Mouse (Mus musculus): Measurements from ENCODE around the gene Il12rb1. TPM values are rescaled to one million over a fixed set of nuclear protein-coding genes. Genes with fewer than 3 reads are reported as not detected.

Il12rb1 gene
- polyA plus RNA-seq, 2 experiments from 2014 or later: 13.7 to 24.7 TPM

GRCm38 (mm10) chr8:70853863-70854262 is 45.6 kb downstream of the Il12rb1 start:
- ATAC-seq: no peak

GRCm38 (mm10) chr8:70856028-70856427 is 47.8 kb downstream of the Il12rb1 start:
- no peak for ATAC-seq

- ATAC-seq: no peak
Measured at GRCm38 (mm10) chr8:70856541-70857197, 48.4 kb downstream of the Il12rb1 start.

GRCm38 (mm10) chr8:70857516-70857915 is 49.3 kb downstream of the Il12rb1 start:
- ATAC-seq: no peak

- ATAC-seq: no peak
Measured at GRCm38 (mm10) chr8:70862824-70863641, 54.8 kb downstream of the Il12rb1 start, which contains the start of gene Kcnn1. TSS of gene Kcnn1 (minus strand) at chr8:70863258.

GRCm38 (mm10) chr8:70863956-70864711 is 55.9 kb downstream of the Il12rb1 start:
- ATAC-seq: no peak

GRCm38 (mm10) chr8:70864712-70865221 is 56.5 kb downstream of the Il12rb1 start:
- ATAC-seq: no peak

- peak; percentile 84 for ATAC-seq
Measured at GRCm38 (mm10) chr8:70865350-70866000, 57.2 kb downstream of the Il12rb1 start.

GRCm38 (mm10) chr8:70866001-70866520 is 57.8 kb downstream of the Il12rb1 start:
- no peak for ATAC-seq

GRCm38 (mm10) chr8:70866566-70866965 is 58.3 kb downstream of the Il12rb1 start:
- ATAC-seq: no peak

GRCm38 (mm10) chr8:70868559-70869198 is 60.4 kb downstream of the Il12rb1 start:
- ATAC-seq: no peak

GRCm38 (mm10) chr8:70869199-70869571 is 60.9 kb downstream of the Il12rb1 start:
- ATAC-seq: no peak

GRCm38 (mm10) chr8:70869601-70870041 is 61.4 kb downstream of the Il12rb1 start:
- ATAC-seq: no peak

Other genes starting within 250 kb of the Il12rb1 start
- gene Isyna1, start 214.1 kb upstream of the Il12rb1 start, polyA plus RNA-seq (2017; shearing (Covaris generic)): 10 to 100 TPM; 26.0 to 58.7 TPM
- gene Ssbp4, start 199.6 kb upstream of the Il12rb1 start, polyA plus RNA-seq (2017; shearing (Covaris generic)): 10 to 100 TPM in 1 of 2 experiments, 1 to 10 TPM in 1; 5.9 to 15.0 TPM
- under 1 TPM; 0.43 to 0.89 TPM for gene Lrrc25, start 192.3 kb upstream of the Il12rb1 start, polyA plus RNA-seq (2017; shearing (Covaris generic))
- not detected for gene Gdf15, start 176.0 kb upstream of the Il12rb1 start, polyA plus RNA-seq (2017; shearing (Covaris generic))
- 1 to 10 TPM; 7.0 to 9.5 TPM for gene Pgpep1, start 148.1 kb upstream of the Il12rb1 start, polyA plus RNA-seq (2017; shearing (Covaris generic))
- gene Lsm4, start 135.2 kb upstream of the Il12rb1 start, polyA plus RNA-seq (2017; shearing (Covaris generic)): 10 to 100 TPM; 86.8 to 94.5 TPM
- 10 to 100 TPM in 1 of 2 experiments, 1 to 10 TPM in 1; 7.6 to 23.3 TPM for gene Jund, start 109.5 kb upstream of the Il12rb1 start, polyA plus RNA-seq (2017; shearing (Covaris generic))
- gene Iqcn, start 105.0 kb upstream of the Il12rb1 start, polyA plus RNA-seq (2017; shearing (Covaris generic)): under 1 TPM in 1 of 2 experiments, not detected in 1; 0.07 TPM
- not detected for gene Gm3336, start 89.9 kb upstream of the Il12rb1 start, polyA plus RNA-seq (2017; shearing (Covaris generic))
- gene Pde4c, start 84.7 kb upstream of the Il12rb1 start, polyA plus RNA-seq (2017; shearing (Covaris generic)): under 1 TPM; 0.66 to 0.94 TPM
- 1 to 10 TPM; 7.5 to 9.6 TPM for gene Rab3a, start 53.8 kb upstream of the Il12rb1 start, polyA plus RNA-seq (2017; shearing (Covaris generic))
- gene Mpv17l2, start 47.5 kb upstream of the Il12rb1 start, polyA plus RNA-seq (2017; shearing (Covaris generic)): 10 to 100 TPM; 30.2 to 39.2 TPM
- 1 to 10 TPM; 4.3 to 4.5 TPM for gene Pik3r2, start 31.7 kb upstream of the Il12rb1 start, polyA plus RNA-seq (2017; shearing (Covaris generic))
- 10 to 100 TPM; 15.1 to 17.5 TPM for gene Mast3, start 3.4 kb upstream of the Il12rb1 start, polyA plus RNA-seq (2017; shearing (Covaris generic))
- gene Arrdc2, start 31.3 kb downstream of the Il12rb1 start, polyA plus RNA-seq (2017; shearing (Covaris generic)): 1 to 10 TPM; 3.4 to 3.7 TPM
- not detected for gene Kcnn1, start 54.8 kb downstream of the Il12rb1 start, polyA plus RNA-seq (2017; shearing (Covaris generic))
- gene Ccdc124, start 65.5 kb downstream of the Il12rb1 start, polyA plus RNA-seq (2017; shearing (Covaris generic)): 10 to 100 TPM; 61.0 to 62.7 TPM
- gene Slc5a5, start 84.3 kb downstream of the Il12rb1 start, polyA plus RNA-seq (2017; shearing (Covaris generic)): not detected
- gene Rpl18a, start 89.0 kb downstream of the Il12rb1 start, polyA plus RNA-seq (2017; shearing (Covaris generic)): over 10,000 TPM in 1 of 2 experiments, 1,000 to 10,000 TPM in 1; 9,999 to 11,110 TPM
- gene Map1s, start 97.5 kb downstream of the Il12rb1 start, polyA plus RNA-seq (2017; shearing (Covaris generic)): 10 to 100 TPM; 13.8 to 17.2 TPM

Data from CD4-positive, CD25-positive, alpha-beta regulatory T cell, adult 4 months (primary cell).